Mouse (Mus musculus) megakaryocyte, embryonic 14.5 days (primary cell): ENCODE measurements at regions not wholly inside any gene's neighbourhood (a gene's known extent, or its start where the extent isn't known, plus 50 kb on each side); places are given as distances from the start of the nearest gene placed in this dataset.

Source experiments
- H3K27me3 ChIP-seq: replicated peaks from 2 replicates; pipeline ENCODE3; 2012; ENCODE audit warnings: inconsistent platforms
- H3K36me3 ChIP-seq: replicated peaks from 2 replicates; pipeline ENCODE3; 2012; ENCODE audit warnings: low read length, inconsistent platforms, mixed read lengths
- H3K4me1 ChIP-seq: 2 replicates; pipeline ENCODE4 v1.6.1; 2012; ENCODE audit warnings: inconsistent platforms
- H3K4me3 ChIP-seq: replicated peaks from 2 replicates; pipeline ENCODE3; 2012; ENCODE audit warnings: moderate library complexity, mild to moderate bottlenecking, inconsistent platforms
- H3K9me3 ChIP-seq: 2 replicates; pipeline ENCODE4 v1.6.1; 2012; ENCODE audit warnings: inconsistent platforms
- FLI1 ChIP-seq: IDR thresholded peaks from 2 replicates; pipeline ENCODE4 v1.6.1; 2012; ENCODE audit warnings: low read length, inconsistent platforms, mixed read lengths
- GATA1 ChIP-seq: IDR thresholded peaks from 3 replicates; pipeline ENCODE4 v1.6.1; 2012; ENCODE audit warnings: mixed read lengths, low read length, inconsistent platforms, borderline replicate concordance

DNA sequence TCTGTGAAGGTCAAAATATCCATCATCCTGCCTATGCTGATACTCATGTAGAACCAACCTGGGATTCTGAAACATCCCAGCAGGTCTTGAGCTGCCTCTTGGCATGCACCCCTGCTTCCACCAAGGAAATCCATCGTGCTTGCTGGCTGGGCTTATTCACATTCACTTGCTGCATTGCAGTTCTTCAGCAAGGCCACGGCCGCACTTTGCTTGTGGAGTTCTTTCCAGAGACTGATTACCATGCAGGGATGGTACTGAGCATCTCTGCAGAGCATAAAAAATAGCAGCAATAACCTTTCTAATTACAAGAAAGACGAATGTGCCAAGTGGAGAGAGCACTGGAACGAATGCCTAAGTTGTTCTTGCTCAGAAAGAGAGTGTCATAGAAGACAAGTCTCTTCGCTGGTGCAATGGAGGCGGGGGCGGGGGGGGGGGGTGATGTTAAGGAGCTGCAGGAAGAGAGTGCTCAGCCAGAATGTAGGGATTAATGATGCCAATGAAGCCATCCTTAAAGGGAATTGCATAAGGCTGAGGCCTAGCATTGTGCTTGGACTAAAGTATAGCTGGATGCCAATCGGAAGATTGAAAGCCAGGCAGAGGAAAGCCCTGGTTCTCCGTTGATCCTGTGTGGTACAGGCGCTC is 205.9 kb downstream of the AI593442 start:
- H3K36me3 ChIP-seq = no peaks in the 10 kb centered on the region
- H3K4me1 ChIP-seq = peaks cover 3% of the 10 kb centered on the region; the same call in 1 of the 2 replicates
- no peak for TF ChIP-seq FLI1
- TF ChIP-seq GATA1 = no peak
- H3K4me3 ChIP-seq = no peak overlapping the region
- no peaks in the 10 kb centered on the region for H3K27me3 ChIP-seq
- H3K9me3 ChIP-seq = no peaks in the 10 kb centered on the region

- Histone ChIP-seq H3K36me3 (no peaks in the 10 kb centered on the region), H3K27me3 (no peaks in the 10 kb centered on the region)
- TF ChIP-seq GATA1 (no peak), FLI1 (no peak)
These were observed 206.7 kb downstream of the AI593442 start for GRCm38 (mm10) chr9:52472859-52473258.

GRCm38 (mm10) chr9:52458518-52458917 is 221.1 kb downstream of the AI593442 start:
- TF ChIP-seq GATA1 (no peak), FLI1 (no peak)
- H3K27me3 ChIP-seq = no peaks in the 10 kb centered on the region
- H3K4me1 ChIP-seq = no peaks in the 10 kb centered on the region
- H3K4me3 ChIP-seq = no peak overlapping the region
- H3K36me3 ChIP-seq = no peaks in the 10 kb centered on the region
- no peaks in the 10 kb centered on the region for H3K9me3 ChIP-seq

More at GRCm38 (mm10) chr9:52472859-52473258, 206.7 kb downstream of the AI593442 start:
- no peak overlapping the region for H3K4me3 ChIP-seq
- peaks cover 3% of the 10 kb centered on the region; the same call in 1 of the 2 replicates for H3K4me1 ChIP-seq
- no peaks in the 10 kb centered on the region for H3K9me3 ChIP-seq

DNA sequence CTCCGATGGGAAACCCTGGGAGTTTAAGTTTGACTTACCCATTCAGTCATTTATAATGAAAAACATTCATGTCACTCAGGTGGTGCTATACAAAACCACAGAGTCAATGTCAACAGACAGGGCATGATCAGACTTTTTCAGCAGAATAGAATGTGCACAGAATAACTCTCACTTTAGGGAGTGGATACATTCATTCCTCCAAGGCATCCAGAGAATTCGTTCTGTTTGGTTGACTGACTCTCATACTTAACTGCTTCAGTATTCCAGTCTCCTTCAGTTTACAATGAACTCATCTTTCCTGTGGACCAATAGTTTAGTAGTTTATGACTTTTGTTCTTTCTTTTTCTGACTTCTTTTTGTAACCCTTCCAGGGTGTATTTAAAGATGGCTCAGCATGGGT is 225.1 kb downstream of the AI593442 start:
- Histone ChIP-seq H3K27me3 (no peaks in the 10 kb centered on the region), H3K9me3 (no peaks in the 10 kb centered on the region), H3K4me1 (peaks cover 9% of the 10 kb centered on the region), H3K4me3 (no peak overlapping the region), H3K36me3 (no peaks in the 10 kb centered on the region)
- TF ChIP-seq GATA1 (no peak), FLI1 (no peak)

DNA sequence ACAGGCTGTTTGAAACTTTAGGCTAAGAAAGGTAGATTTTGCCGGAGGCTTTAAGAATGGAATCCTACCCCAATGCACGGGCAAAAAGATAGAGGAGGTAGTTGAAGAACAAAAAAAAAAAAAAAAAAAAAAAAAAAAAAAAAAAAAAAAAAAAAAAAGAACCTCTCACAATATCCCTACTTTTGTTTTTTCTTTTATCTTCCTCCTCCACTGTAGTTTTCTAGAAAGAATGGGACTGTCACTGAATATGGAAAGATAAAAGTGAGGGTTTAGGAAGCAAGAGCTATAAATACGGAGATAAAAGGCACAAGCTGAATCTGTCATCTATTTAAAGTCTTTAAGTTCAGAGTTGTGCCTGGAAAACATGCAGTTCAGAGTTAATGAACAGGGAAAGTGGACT is 227.8 kb downstream of the AI593442 start:
- Histone ChIP-seq H3K36me3 (no peaks in the 10 kb centered on the region), H3K4me1 (peaks cover 9% of the 10 kb centered on the region), H3K9me3 (no peaks in the 10 kb centered on the region), H3K4me3 (no peak overlapping the region), H3K27me3 (no peaks in the 10 kb centered on the region)
- TF ChIP-seq FLI1 (no peak), GATA1 (no peak)

DNA sequence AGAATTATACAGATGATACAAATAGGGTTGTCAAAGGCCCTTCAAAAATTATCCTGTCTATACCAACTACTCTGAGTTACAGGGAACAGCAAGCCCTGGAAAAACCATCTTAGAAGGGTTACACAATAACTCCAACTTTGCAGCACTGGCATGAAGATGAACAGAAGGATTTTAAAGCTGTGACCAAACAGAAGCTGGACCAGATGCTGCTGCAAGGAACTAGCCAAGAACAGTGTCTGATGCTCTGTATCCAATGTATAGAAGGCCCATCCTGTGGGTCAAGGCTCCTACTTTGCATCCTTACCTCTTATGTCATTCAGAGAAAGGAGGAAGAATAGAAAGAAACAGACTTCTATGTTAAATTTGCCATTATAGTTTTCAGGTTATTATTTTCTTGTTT is 231.3 kb downstream of the AI593442 start:
- TF ChIP-seq GATA1 = no peak
- TF ChIP-seq FLI1 = no peak
- H3K27me3 ChIP-seq = no peaks in the 10 kb centered on the region
- no peak overlapping the region for H3K4me3 ChIP-seq
- H3K36me3 ChIP-seq = no peaks in the 10 kb centered on the region
- no peaks in the 10 kb centered on the region for H3K9me3 ChIP-seq
- peaks cover 12% of the 10 kb centered on the region for H3K4me1 ChIP-seq

DNA sequence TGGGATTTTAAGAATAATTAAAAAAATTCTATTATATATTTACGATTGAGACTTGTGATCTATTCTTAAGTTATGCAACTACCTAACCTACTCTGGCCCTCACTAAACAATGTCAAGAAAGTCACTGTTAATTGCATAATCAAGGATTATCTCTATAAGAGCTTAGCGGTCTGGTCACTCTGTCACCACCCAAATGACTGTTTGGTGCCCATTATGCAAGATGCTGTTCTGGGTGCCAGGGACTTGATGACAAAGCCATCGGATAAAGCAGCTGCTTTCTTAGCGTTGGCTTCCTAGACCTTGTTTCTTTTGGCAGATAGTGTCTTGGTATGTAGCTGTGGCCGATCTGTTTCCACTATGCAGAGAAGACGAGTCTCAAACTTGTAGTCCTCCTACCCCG is 236.4 kb downstream of the AI593442 start:
- H3K27me3 ChIP-seq = no peaks in the 10 kb centered on the region
- TF ChIP-seq FLI1 (no peak), GATA1 (no peak)
- peaks cover 4% of the 10 kb centered on the region for H3K4me1 ChIP-seq
- H3K4me3 ChIP-seq = no peak overlapping the region
- H3K9me3 ChIP-seq = no peaks in the 10 kb centered on the region
- H3K36me3 ChIP-seq = no peaks in the 10 kb centered on the region

- Histone ChIP-seq H3K27me3 (peaks cover 2% of the 10 kb centered on the region), H3K36me3 (peaks cover 2% of the 10 kb centered on the region), H3K9me3 (peaks cover 7% of the 10 kb centered on the region), H3K4me3 (no peak overlapping the region), H3K4me1 (peaks cover 4% of the 10 kb centered on the region; the same call in 1 of the 2 replicates)
- TF ChIP-seq FLI1 = no peak
- TF ChIP-seq GATA1 = no peak
These were observed 245.4 kb downstream of the AI593442 start for GRCm38 (mm10) chr9:52434215-52434614.

DNA sequence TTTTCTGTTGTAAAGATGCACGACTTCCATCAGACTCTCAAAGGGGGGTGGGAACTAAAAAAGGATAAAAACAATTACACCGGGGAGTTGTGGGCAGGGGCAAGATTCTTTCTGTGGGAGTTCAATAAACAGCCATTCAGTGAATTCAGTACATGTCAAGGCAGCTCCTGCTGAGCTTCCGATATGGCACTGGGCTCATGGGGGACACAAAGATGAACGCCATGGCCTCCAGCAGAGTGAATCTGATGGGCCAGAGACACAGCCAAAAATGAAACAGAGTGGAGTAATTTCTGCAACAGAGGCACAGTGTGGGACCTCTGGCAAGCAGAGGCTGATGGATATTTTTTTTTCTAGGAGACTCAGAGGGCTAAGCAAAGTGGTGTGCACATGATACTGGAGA is 254.2 kb downstream of the AI593442 start:
- no peak for TF ChIP-seq FLI1
- no peak for TF ChIP-seq GATA1
- no peak overlapping the region for H3K4me3 ChIP-seq
- H3K27me3 ChIP-seq = peaks cover 2% of the 10 kb centered on the region
- H3K4me1 ChIP-seq = 0 out of 2 replicates have a peak, but pooled peaks cover 2% of the 10 kb centered on the region
- H3K36me3 ChIP-seq = no peaks in the 10 kb centered on the region
- no peaks in the 10 kb centered on the region for H3K9me3 ChIP-seq

- H3K4me3 ChIP-seq = no peak overlapping the region
- H3K27me3 ChIP-seq = peaks cover 2% of the 10 kb centered on the region
- H3K36me3 ChIP-seq = no peaks in the 10 kb centered on the region
- TF ChIP-seq GATA1 (no peak), FLI1 (no peak)
- 0 out of 2 replicates have a peak, but pooled peaks cover 2% of the 10 kb centered on the region for H3K4me1 ChIP-seq
- no peaks in the 10 kb centered on the region for H3K9me3 ChIP-seq
These were observed 254.2 kb upstream of the Zc3h12c start for GRCm38 (mm10) chr9:52422622-52423021.
